Mouse (Mus musculus) spleen, adult 2 months (tissue): Measurements from ENCODE around the gene Rbms3. TPM values are rescaled to one million over a fixed set of nuclear protein-coding genes. Genes with fewer than 3 reads are reported as not detected.

Experiments
- DNase-seq, 2 experiments: peaks; one replicate each; pipeline versions ENCODE4 v3.0.0 to v3.0.0-alpha.2; 2012 to 2021; ENCODE audit warnings: low spot score in 2 of 2, low read depth in 1 of 2
- H3K27ac ChIP-seq: fragments of 200-500 bp; 2 replicates; pipeline ENCODE4 v1.5.1; 2012; ENCODE audit warnings: low read length, inconsistent platforms; ENCODE audit not compliant: insufficient read depth
- H3K27me3 ChIP-seq: fragments of 200-500 bp; 2 replicates; pipeline ENCODE4 v1.6.1; 2012; ENCODE audit warnings: mild to moderate bottlenecking, moderate library complexity, low read length, inconsistent platforms; ENCODE audit not compliant: control insufficient read depth, insufficient read depth
- H3K36me3 ChIP-seq: fragments of 200-500 bp; 2 replicates; pipeline ENCODE4 v1.6.1; 2012; ENCODE audit warnings: mild to moderate bottlenecking, low read length, inconsistent platforms; ENCODE audit not compliant: control insufficient read depth, insufficient read depth
- H3K4me1 ChIP-seq: fragments of 200-500 bp; 2 replicates; pipeline ENCODE4 v1.6.1; 2011; ENCODE audit warnings: inconsistent platforms; ENCODE audit not compliant: control insufficient read depth, insufficient read depth, insufficient read length
- H3K4me3 ChIP-seq: fragments of 200-500 bp; 2 replicates; pipeline ENCODE4 v1.5.1; 2011; ENCODE audit warnings: mild to moderate bottlenecking, inconsistent platforms; ENCODE audit not compliant: insufficient read depth, insufficient read length; ENCODE audit errors: extremely low read depth
- CTCF ChIP-seq: fragments of 200-500 bp; IDR thresholded peaks from 2 replicates; pipeline ENCODE4 v1.5.1; 2011; ENCODE audit warnings: mild to moderate bottlenecking, inconsistent platforms; ENCODE audit not compliant: insufficient read depth, insufficient read length, insufficient replicate concordance; ENCODE audit errors: extremely low read depth
- POLR2A ChIP-seq: fragments of 200-500 bp; IDR thresholded peaks from 2 replicates; pipeline ENCODE4 v1.6.1; 2011; ENCODE audit warnings: low read depth, low read length, inconsistent platforms
- WGBS: fragments of 180-500 bp; shearing (Covaris S2); methylation state at CpG from one replicate; pipeline ENCODE4 v1.1.7; 2018; 5-methylcytosine and 5-hydroxymethylcytosine counted together
- polyA plus RNA-seq: library from polyadenylated mRNA; depleted of rRNA; stranded (reverse); fragments of >200 nt; gene quantifications from 2 replicates; pipeline ENCODE4 v1.2.3, GENCODE M21; 2012

Rbms3 gene
- polyA plus RNA-seq, 1 experiment: 6.8 TPM

GRCm38 (mm10) chr9:116848166-116848565, 781.5 kb downstream of the Rbms3 start:
- Histone ChIP-seq H3K4me3 (no peak overlapping the region), H3K36me3 (no peaks in the 10 kb centered on the region), H3K27me3 (no peaks in the 10 kb centered on the region), H3K4me1 (no peaks in the 10 kb centered on the region), H3K27ac (no peak overlapping the region)
- no peak for TF ChIP-seq CTCF
- no peak for TF ChIP-seq POLR2A
- DNase-seq: no peak
- 88% methylated on average over 10 of the region's 10 CpGs for WGBS

GRCm38 (mm10) chr9:116847241-116848135, 782.2 kb downstream of the Rbms3 start:
- Histone ChIP-seq H3K4me1 (no peaks in the 10 kb centered on the region), H3K4me3 (no peak overlapping the region), H3K27me3 (no peaks in the 10 kb centered on the region), H3K27ac (no peak overlapping the region), H3K36me3 (no peaks in the 10 kb centered on the region)
- 71% methylated on average over 7 of the region's 7 CpGs for WGBS
- peak in 1 of 2 experiments; percentile 9 for DNase-seq
- TF ChIP-seq POLR2A (no peak), CTCF (no peak)

- no peaks in the 10 kb centered on the region for H3K36me3 ChIP-seq
- H3K4me1 ChIP-seq: no peaks in the 10 kb centered on the region
- H3K4me3 ChIP-seq: no peak overlapping the region
- H3K27ac ChIP-seq: no peak overlapping the region
- no peak for DNase-seq
- 81% methylated on average over 8 of the region's 8 CpGs for WGBS
- no peaks in the 10 kb centered on the region for H3K27me3 ChIP-seq
- TF ChIP-seq CTCF: no peak
- TF ChIP-seq POLR2A: no peak
Measured at GRCm38 (mm10) chr9:116834949-116835348, 794.8 kb downstream of the Rbms3 start.

- H3K4me3 ChIP-seq: no peak overlapping the region
- WGBS: 83% methylated on average over 7 of the region's 7 CpGs
- H3K27me3 ChIP-seq: no peaks in the 10 kb centered on the region
- no peaks in the 10 kb centered on the region for H3K36me3 ChIP-seq
- TF ChIP-seq CTCF (no peak), POLR2A (no peak)
- H3K4me1 ChIP-seq: no peaks in the 10 kb centered on the region
- no peak for DNase-seq
- no peak overlapping the region for H3K27ac ChIP-seq
Measured at GRCm38 (mm10) chr9:116833677-116834076, 796.0 kb downstream of the Rbms3 start.

GRCm38 (mm10) chr9:116832822-116833221, 796.9 kb downstream of the Rbms3 start:
- no peaks in the 10 kb centered on the region for H3K36me3 ChIP-seq
- no peaks in the 10 kb centered on the region for H3K27me3 ChIP-seq
- no peak overlapping the region for H3K4me3 ChIP-seq
- TF ChIP-seq POLR2A (no peak), CTCF (no peak)
- no peaks in the 10 kb centered on the region for H3K4me1 ChIP-seq
- WGBS: 72% methylated on average over 1 of the region's 1 CpGs
- DNase-seq: no peak
- H3K27ac ChIP-seq: no peak overlapping the region

GRCm38 (mm10) chr9:116831386-116831785, 798.3 kb downstream of the Rbms3 start:
- Histone ChIP-seq H3K27ac (no peak overlapping the region), H3K4me3 (no peak overlapping the region), H3K27me3 (no peaks in the 10 kb centered on the region), H3K4me1 (no peaks in the 10 kb centered on the region), H3K36me3 (no peaks in the 10 kb centered on the region)
- 77% methylated on average over 5 of the region's 5 CpGs for WGBS
- no peak for TF ChIP-seq CTCF
- no peak for TF ChIP-seq POLR2A
- no peak for DNase-seq

- Histone ChIP-seq H3K36me3 (no peaks in the 10 kb centered on the region), H3K27me3 (no peaks in the 10 kb centered on the region), H3K4me1 (no peaks in the 10 kb centered on the region), H3K27ac (no peak overlapping the region), H3K4me3 (no peak overlapping the region)
- no peak for DNase-seq
- TF ChIP-seq POLR2A (no peak), CTCF (no peak)
- 90% methylated on average over 4 of the region's 4 CpGs for WGBS
Measured at GRCm38 (mm10) chr9:116829929-116830328, 799.8 kb downstream of the Rbms3 start.
